Mouse (Mus musculus) heart, embryonic 14.5 days (tissue): Measurements from ENCODE around the gene Rarb. TPM values are rescaled to one million over a fixed set of nuclear protein-coding genes. Genes with fewer than 3 reads are reported as not detected.

Experiments used
- ATAC-seq: fragments of 200-750 bp; cut with Nextera tagmentation; 2 replicates; pipeline ENCODE4 v1.8.0; 2017; ENCODE audit warnings: low read depth, moderate TSS enrichment; ENCODE audit not compliant: insufficient number of reproducible peaks, insufficient read depth, low FRiP score
- H3K27ac ChIP-seq, 2 experiments: fragments of 200-500 bp in 1 of 2; fragments of 300-500 bp in 1 of 2; sonication (generic) in 1 of 2; replicated peaks in 1 of 2; 2 replicates each; pipeline ENCODE4 v1.5.1; 2012 to 2014; ENCODE audit warnings: low read depth in 2 of 2, low read length in 2 of 2, control low read depth in 1 of 2, mild to moderate bottlenecking in 1 of 2, mixed read lengths in 1 of 2; ENCODE audit not compliant: control insufficient read depth in 1 of 2, insufficient read depth in 1 of 2
- H3K27me3 ChIP-seq: fragments of 300-500 bp; sonication (generic); 2 replicates; pipeline ENCODE4 v1.6.1; 2014; ENCODE audit warnings: mild to moderate bottlenecking, low read length, control low read depth; ENCODE audit not compliant: control insufficient read depth, insufficient read depth
- H3K36me3 ChIP-seq: fragments of 300-500 bp; sonication (generic); 2 replicates; pipeline ENCODE4 v1.6.1; 2014; ENCODE audit warnings: mild to moderate bottlenecking, control low read depth, low read length, mixed read lengths; ENCODE audit not compliant: control insufficient read depth, insufficient read depth
- H3K4me1 ChIP-seq, 2 experiments: fragments of 200-500 bp in 1 of 2; fragments of 300-500 bp in 1 of 2; sonication (generic) in 1 of 2; 2 replicates each; pipeline ENCODE4 v1.6.1; 2012 to 2014; ENCODE audit warnings: low read length in 2 of 2, control low read depth in 1 of 2, mixed read lengths in 1 of 2; ENCODE audit not compliant: control insufficient read depth in 2 of 2, insufficient read depth in 2 of 2
- H3K4me2 ChIP-seq: fragments of 300-500 bp; sonication (generic); 2 replicates; pipeline ENCODE4 v1.6.1; 2014; ENCODE audit warnings: mild to moderate bottlenecking, low read length
- H3K4me3 ChIP-seq, 2 experiments: fragments of 200-500 bp in 1 of 2; fragments of 300-500 bp in 1 of 2; sonication (generic) in 1 of 2; 2 replicates each; pipeline ENCODE4 v1.5.1; 2012 to 2014; ENCODE audit warnings: low read length in 2 of 2, mild to moderate bottlenecking in 2 of 2, control low read depth in 1 of 2, low read depth in 1 of 2, moderate library complexity in 1 of 2; ENCODE audit not compliant: control insufficient read depth in 1 of 2, insufficient read depth in 1 of 2
- H3K9ac ChIP-seq: fragments of 300-500 bp; sonication (generic); 2 replicates; pipeline ENCODE4 v1.6.1; 2014; ENCODE audit warnings: mild to moderate bottlenecking, low read length
- H3K9me3 ChIP-seq: fragments of 300-500 bp; sonication (generic); 2 replicates; pipeline ENCODE4 v1.6.1; 2016; ENCODE audit warnings: low read length, control low read depth; ENCODE audit not compliant: control insufficient read depth
- WGBS: fragments of 180-500 bp; shearing (Covaris S2); extraction: QIAGEN DNeasy Blood & Tissue Kit; methylation state at CpG from one replicate; pipeline ENCODE4 v1.1.7; 2014; 5-methylcytosine and 5-hydroxymethylcytosine counted together
- polyA plus RNA-seq: library from polyadenylated mRNA; unstranded; fragments of >200 nt; fragmentation: Nextera tagmentation; extraction: Ambion mirVana; gene quantifications from 2 replicates; pipeline ENCODE4 v1.2.1, GENCODE M21; 2014

The Rarb gene
- polyA plus RNA-seq, 1 experiment from 2014 or later = 14.5 TPM

DNA sequence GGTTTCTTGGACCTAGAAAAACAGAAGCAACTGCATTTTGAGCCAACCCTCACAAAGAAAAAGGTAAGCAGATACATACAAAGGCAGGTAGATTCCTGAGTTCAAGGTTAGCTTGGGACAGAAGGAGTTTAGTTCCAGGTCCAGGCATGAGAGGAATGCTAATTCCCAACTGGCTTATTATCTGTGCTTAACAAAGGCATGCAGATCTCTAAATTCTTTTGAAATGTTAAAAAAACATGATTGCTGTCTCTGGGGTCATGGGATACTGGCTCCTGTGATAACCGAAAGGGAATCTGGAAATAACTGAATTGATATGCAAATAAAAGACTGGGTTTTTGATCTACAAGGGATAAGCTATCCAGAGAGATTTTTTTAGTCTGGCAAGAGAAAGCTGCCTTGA, 28.8 kb downstream of the Rarb start:
- H3K9ac ChIP-seq = no peak overlapping the region
- ATAC-seq = no peak
- 85% methylated on average over 1 of the region's 1 CpGs for WGBS

DNA sequence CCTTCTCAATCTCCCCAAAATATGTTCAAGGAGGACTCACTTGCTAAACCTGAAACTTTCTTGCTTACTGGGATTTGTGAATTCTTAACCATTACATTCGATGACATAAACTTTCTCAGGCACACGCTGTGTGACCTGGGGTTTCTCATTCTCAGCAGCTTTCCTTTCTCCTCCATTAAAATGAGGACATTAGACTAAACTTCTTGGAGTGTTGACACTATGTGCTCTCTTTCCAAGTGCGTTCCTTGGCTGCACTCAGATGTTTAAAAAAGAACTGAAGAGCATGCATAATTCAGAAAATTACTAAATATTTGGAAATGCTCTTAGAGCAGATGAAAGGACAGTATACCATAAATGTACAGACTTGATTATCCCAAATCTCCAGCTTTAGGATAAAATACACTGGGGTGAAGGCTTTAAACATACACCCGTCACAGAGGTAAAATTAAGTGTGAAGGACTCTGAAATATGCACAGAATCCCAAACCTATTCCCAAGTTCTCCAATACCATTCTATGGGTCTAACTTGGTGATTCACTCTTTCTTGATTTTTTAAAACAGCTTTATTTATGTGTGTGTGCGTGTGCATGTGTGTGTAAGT, 36.9 kb downstream of the Rarb start:
- Histone ChIP-seq H3K4me2 (no peak overlapping the region), H3K27me3 (no peaks in the 10 kb centered on the region), H3K27ac (no peak overlapping the region), H3K9me3 (no peaks in the 10 kb centered on the region), H3K4me1 (no peaks in the 10 kb centered on the region), H3K9ac (no peak overlapping the region), H3K36me3 (no peaks in the 10 kb centered on the region), H3K4me3 (no peak overlapping the region)
- 88% methylated on average over 5 of the region's 5 CpGs for WGBS
- ATAC-seq = no peak

More for the DNA sequence above, 28.8 kb downstream of the Rarb start:
- Histone ChIP-seq H3K4me1 (no peaks in the 10 kb centered on the region), H3K36me3 (no peaks in the 10 kb centered on the region), H3K9me3 (no peaks in the 10 kb centered on the region), H3K4me3 (no peak overlapping the region), H3K27me3 (no peaks in the 10 kb centered on the region), H3K4me2 (no peak overlapping the region), H3K27ac (no peak overlapping the region)

DNA sequence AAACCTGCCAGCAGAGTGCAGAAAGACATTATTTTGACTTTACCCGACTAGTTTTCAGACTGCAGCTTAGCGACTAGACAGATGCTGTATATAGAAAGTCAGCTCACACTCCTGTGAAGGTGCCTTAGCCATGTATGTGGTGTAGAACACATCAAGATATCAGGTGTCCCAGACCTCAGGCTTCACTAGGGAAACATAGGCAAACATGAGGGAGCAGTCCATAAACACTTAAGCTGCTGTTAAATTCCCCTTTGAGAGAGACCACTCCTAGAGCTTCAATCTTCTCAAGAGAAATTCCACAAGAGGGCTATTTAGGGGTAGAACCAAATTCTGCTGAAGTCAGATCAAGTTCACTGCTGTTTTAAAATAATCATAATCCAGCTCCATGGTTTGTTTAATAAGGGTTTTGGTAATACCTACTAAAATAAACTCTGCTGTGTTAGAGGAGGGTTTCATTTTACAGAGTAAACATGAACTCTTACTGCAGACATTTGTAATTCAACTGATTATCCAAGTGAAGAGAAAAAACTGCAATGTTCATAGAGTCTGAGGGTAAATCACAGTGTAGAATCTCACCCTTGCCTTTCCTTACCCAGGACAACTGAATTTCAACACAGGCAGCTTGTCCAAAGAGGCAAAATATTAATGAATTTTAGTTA, 42.1 kb downstream of the Rarb start:
- H3K27me3 ChIP-seq = no peaks in the 10 kb centered on the region
- H3K27ac ChIP-seq = no peak overlapping the region
- no peak overlapping the region for H3K4me2 ChIP-seq
- no peak overlapping the region for H3K4me3 ChIP-seq
- WGBS = 44% methylated on average over 2 of the region's 2 CpGs
- H3K9ac ChIP-seq = no peak overlapping the region
- no peak for ATAC-seq
- H3K9me3 ChIP-seq = no peaks in the 10 kb centered on the region
- H3K36me3 ChIP-seq = no peaks in the 10 kb centered on the region
- 0 out of 4 replicates have a peak, but pooled peaks cover 0 to 4% of the 10 kb centered on the region in 2 experiments for H3K4me1 ChIP-seq

DNA sequence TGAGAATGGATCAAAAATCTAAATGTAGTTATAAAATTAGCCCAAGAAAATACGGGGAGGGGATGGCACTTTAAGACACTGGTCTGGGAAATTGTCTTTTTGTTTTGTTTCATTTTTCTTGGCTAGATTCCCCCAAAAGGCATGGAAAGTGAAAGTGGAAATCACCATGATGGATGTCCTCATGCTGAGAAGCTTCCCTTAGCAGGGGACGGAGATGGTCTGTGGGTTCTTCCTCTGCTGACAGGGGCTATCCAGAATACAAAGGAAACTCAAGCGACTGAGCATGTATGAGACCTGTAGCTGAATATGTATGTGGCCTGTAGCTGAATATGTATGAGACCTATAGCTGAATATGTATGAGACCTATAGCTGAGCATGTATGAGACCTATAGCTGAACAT, 46.0 kb downstream of the Rarb start:
- no peaks in the 10 kb centered on the region for H3K36me3 ChIP-seq
- H3K4me3 ChIP-seq = no peak overlapping the region
- no peak overlapping the region for H3K9ac ChIP-seq
- no peaks in the 10 kb centered on the region for H3K9me3 ChIP-seq
- no peaks in the 10 kb centered on the region for H3K27me3 ChIP-seq
- H3K4me2 ChIP-seq = no peak overlapping the region
- 68% methylated on average over 3 of the region's 3 CpGs for WGBS
- no peak overlapping the region for H3K27ac ChIP-seq
- ATAC-seq = no peak
- 0 out of 4 replicates have a peak, but pooled peaks cover 0 to 4% of the 10 kb centered on the region in 2 experiments for H3K4me1 ChIP-seq

DNA sequence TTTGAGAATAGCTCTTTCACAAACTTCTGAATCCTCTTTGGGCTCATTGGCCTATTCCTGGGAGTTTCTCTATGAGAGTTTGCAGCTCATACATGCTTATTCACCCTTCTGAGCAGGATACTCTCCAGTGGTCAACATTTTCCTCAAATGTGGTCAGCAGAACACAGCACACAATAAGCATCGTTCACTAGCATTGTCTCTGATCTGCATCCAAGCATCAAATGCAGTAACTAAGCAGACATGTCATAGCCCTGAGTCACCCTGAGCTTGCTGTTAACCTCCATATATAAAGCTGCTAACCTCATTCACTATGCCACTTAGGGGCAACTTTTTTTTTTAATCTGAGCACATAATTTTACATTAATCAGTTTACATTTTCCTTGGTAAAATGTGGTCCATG, 53.1 kb downstream of the Rarb start:
- Histone ChIP-seq H3K9ac (no peak overlapping the region), H3K4me1 (no peaks in the 10 kb centered on the region), H3K36me3 (no peaks in the 10 kb centered on the region), H3K4me2 (no peak overlapping the region), H3K4me3 (no peak overlapping the region), H3K27me3 (no peaks in the 10 kb centered on the region), H3K9me3 (no peaks in the 10 kb centered on the region), H3K27ac (no peak overlapping the region)
- no peak for ATAC-seq
- 84% methylated on average over 1 of the region's 1 CpGs for WGBS

DNA sequence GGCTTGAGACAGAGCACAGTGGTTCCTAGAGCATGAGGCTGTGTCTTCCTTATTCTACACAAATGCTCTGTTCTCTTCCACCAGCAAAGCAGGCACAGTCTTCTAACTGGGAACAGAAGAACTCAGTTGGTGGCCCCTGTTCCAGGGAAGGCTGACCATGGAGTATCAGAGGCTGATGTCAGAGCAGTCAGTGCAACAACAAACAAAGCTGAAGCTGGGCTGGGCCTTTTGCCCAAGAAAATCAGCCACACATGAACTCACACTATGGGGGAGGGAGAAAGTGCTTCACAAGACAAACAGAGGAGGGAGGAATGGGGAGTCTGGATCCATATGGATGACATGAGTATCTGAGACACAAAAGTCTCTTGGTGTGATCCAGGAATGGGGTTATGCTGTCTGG, 56.2 kb downstream of the Rarb start:
- H3K27me3 ChIP-seq = no peaks in the 10 kb centered on the region
- H3K4me1 ChIP-seq = no peaks in the 10 kb centered on the region
- no peaks in the 10 kb centered on the region for H3K36me3 ChIP-seq
- no peak overlapping the region for H3K9ac ChIP-seq
- H3K9me3 ChIP-seq = no peaks in the 10 kb centered on the region
- no peak overlapping the region for H3K27ac ChIP-seq
- no peak overlapping the region for H3K4me2 ChIP-seq
- no peak for ATAC-seq
- no peak overlapping the region for H3K4me3 ChIP-seq

DNA sequence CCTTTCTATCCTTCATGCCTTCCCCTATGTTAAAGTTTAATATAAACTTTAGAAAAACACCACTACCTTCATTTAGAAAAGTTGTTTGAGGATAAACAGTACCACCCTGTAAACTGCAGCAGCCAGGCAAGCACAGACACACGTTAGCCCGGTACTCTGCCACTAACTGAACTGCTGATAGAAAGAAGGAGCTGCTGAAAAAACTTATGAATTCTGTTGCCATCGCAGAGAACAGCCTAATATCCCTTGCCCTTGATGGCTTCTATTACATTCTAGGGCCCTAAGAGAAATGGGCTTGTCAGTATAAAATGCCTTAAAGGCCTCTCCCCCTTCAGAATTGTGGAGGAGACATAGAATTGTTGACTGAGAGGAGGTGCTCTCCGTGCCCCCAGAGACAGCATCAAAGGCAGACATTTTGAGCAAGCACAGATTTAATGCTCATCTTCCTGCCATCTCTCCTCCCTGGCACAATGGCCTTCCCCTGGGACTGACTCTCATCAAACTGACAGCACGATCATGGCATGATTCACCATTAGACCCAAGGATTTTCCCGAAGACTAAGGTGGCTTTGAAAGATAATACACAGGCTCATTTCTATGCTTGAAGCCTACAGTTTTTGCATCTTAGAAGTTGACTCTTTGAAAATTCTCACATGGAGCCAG, 60.1 kb downstream of the Rarb start:
- Histone ChIP-seq H3K4me2 (no peak overlapping the region), H3K4me1 (no peaks in the 10 kb centered on the region), H3K27me3 (no peaks in the 10 kb centered on the region), H3K27ac (no peak overlapping the region), H3K9me3 (no peaks in the 10 kb centered on the region), H3K4me3 (no peak overlapping the region), H3K36me3 (no peaks in the 10 kb centered on the region), H3K9ac (no peak overlapping the region)
- no peak for ATAC-seq
- WGBS = 59% methylated on average over 6 of the region's 6 CpGs
